Mouse (Mus musculus) forebrain, embryonic 14.5 days (tissue): Measurements from ENCODE around the gene Adrb1. TPM values are rescaled to one million over a fixed set of nuclear protein-coding genes. Genes with fewer than 3 reads are reported as not detected.
A peak's percentile ranks its signal among the peaks of the same experiment; 100 is the strongest.
"Not testable (repeated sequence)": the region's sequence is repeated elsewhere in the genome, so short reads cannot be mapped to it uniquely, and the experiment has no call there.

Source experiments
- ATAC-seq: fragments of 200-750 bp; cut with Nextera tagmentation; 2 replicates; pipeline ENCODE4 v1.8.0; 2017; ENCODE audit warnings: mild to moderate bottlenecking, moderate library complexity
- DNase-seq: peaks from one replicate; pipeline ENCODE4 v3.0.0-alpha.2; 2015; ENCODE audit warnings: low spot score
- H3K27ac ChIP-seq: fragments of 300-500 bp; sonication (generic); 2 replicates; pipeline ENCODE4 v1.5.1; 2014; ENCODE audit warnings: low read depth, mild to moderate bottlenecking, control low read depth, low read length, moderate library complexity
- H3K27me3 ChIP-seq: fragments of 300-500 bp; sonication (generic); replicated peaks from 2 replicates; pipeline ENCODE4 v1.6.1; 2014; ENCODE audit warnings: low read length, control low read depth, mixed read lengths; ENCODE audit not compliant: control insufficient read depth, insufficient read depth
- H3K36me3 ChIP-seq: fragments of 300-500 bp; sonication (generic); 2 replicates; pipeline ENCODE4 v1.6.1; 2014; ENCODE audit warnings: low read length, control low read depth; ENCODE audit not compliant: control insufficient read depth, insufficient read depth
- H3K4me1 ChIP-seq: fragments of 300-500 bp; sonication (generic); 2 replicates; pipeline ENCODE4 v1.6.1; 2014; ENCODE audit warnings: antibody characterized with exemption, low read length, control low read depth; ENCODE audit not compliant: control insufficient read depth, insufficient read depth
- H3K4me2 ChIP-seq: fragments of 300-500 bp; sonication (generic); 2 replicates; pipeline ENCODE4 v1.6.1; 2014; ENCODE audit warnings: mild to moderate bottlenecking, control low read depth, low read length
- H3K4me3 ChIP-seq: fragments of 300-500 bp; sonication (generic); 2 replicates; pipeline ENCODE4 v1.5.1; 2014; ENCODE audit warnings: low read depth, low read length, control low read depth
- H3K9ac ChIP-seq: fragments of 300-500 bp; sonication (generic); 2 replicates; pipeline ENCODE4 v1.6.1; 2014; ENCODE audit warnings: mild to moderate bottlenecking, low read length, control low read depth, moderate library complexity
- H3K9me3 ChIP-seq: fragments of 300-500 bp; sonication (generic); replicated peaks from 2 replicates; pipeline ENCODE4 v1.6.1; 2016; ENCODE audit warnings: low read length, control low read depth, mixed read lengths; ENCODE audit not compliant: control insufficient read depth
- WGBS: fragments of 180-500 bp; shearing (Covaris S2); extraction: QIAGEN DNeasy Blood & Tissue Kit; methylation state at CpG from one replicate; pipeline ENCODE4 v1.1.7; 2014; 5-methylcytosine and 5-hydroxymethylcytosine counted together
- polyA plus RNA-seq: library from polyadenylated mRNA; unstranded; fragments of >200 nt; fragmentation: Nextera tagmentation; extraction: Ambion mirVana; gene quantifications from 2 replicates; pipeline ENCODE4 v1.2.1, GENCODE M21; 2014

Adrb1 gene
- polyA plus RNA-seq, 1 experiment from 2014 or later, result 1.1 TPM

DNA sequence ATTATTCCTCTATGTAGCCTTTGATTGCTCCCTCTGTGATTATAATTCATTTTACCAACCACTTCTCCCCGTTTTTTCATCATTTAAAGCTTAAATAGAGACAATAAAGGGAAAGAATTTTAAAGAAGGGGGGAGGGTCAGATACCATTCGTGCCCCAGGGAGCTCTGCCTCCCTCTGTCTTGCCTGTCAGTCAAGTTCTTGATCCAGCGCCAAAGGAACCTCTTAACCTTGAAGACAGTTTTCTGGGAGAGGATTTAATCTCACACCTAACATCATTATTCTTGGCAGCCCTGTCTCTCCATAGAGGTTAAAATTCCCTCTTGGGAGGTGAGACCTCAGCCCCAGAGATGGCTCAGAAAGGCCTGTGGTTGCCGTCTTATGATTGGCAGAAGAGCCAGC lies 28.7 kb downstream of the Adrb1 start:
- DNase-seq, result peak; percentile 50
- ATAC-seq, result no peak
- no peak overlapping the region for H3K4me3 ChIP-seq
- peaks cover 9% of the 10 kb centered on the region for H3K4me1 ChIP-seq
- no peaks in the 10 kb centered on the region for H3K36me3 ChIP-seq
- no peak overlapping the region for H3K9ac ChIP-seq
- no peaks in the 10 kb centered on the region for H3K27me3 ChIP-seq
- no peak overlapping the region for H3K4me2 ChIP-seq
- 13% methylated on average over 4 of the region's 4 CpGs for WGBS
- H3K27ac ChIP-seq, result no peak overlapping the region
- H3K9me3 ChIP-seq, result no peaks in the 10 kb centered on the region

DNA sequence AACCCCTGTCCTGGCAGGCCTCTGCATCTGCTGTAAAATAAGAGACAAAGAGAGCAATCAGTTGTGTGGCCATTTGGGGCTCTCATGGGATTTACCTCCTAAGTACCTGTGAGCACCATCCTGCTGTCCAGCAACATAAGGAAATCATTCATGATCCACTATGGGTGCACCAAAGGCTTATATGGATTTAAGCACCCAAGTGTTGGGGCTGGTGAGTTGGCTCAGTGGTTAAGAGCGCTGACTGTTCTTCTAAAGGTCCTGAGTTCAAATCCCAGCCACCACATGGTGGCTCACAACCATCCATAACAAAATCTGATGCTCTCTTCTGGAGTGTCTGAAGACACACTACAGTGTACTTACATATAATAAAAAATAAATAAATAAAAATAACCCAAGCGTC lies 32.5 kb downstream of the Adrb1 start:
- H3K4me3 ChIP-seq, H3K4me1 ChIP-seq, DNase-seq, H3K27me3 ChIP-seq, H3K9ac ChIP-seq, H3K27ac ChIP-seq, H3K36me3 ChIP-seq, H3K4me2 ChIP-seq, ATAC-seq, H3K9me3 ChIP-seq: not testable (repeated sequence)
- 99% methylated on average over 2 of the region's 2 CpGs for WGBS

GRCm38 (mm10) chr19:56756412-56756811 lies 34.4 kb downstream of the Adrb1 start:
- ATAC-seq (no peak), DNase-seq (no peak)
- no peak overlapping the region for H3K9ac ChIP-seq
- no peak overlapping the region for H3K4me3 ChIP-seq
- no peaks in the 10 kb centered on the region for H3K4me1 ChIP-seq
- no peak overlapping the region for H3K4me2 ChIP-seq
- no peaks in the 10 kb centered on the region for H3K36me3 ChIP-seq
- H3K9me3 ChIP-seq, result no peaks in the 10 kb centered on the region
- H3K27me3 ChIP-seq, result no peaks in the 10 kb centered on the region
- H3K27ac ChIP-seq, result no peak overlapping the region
- 91% methylated on average over 10 of the region's 10 CpGs for WGBS

GRCm38 (mm10) chr19:56758311-56758710 lies 36.3 kb downstream of the Adrb1 start:
- Histone ChIP-seq H3K4me3 (no peak overlapping the region), H3K4me1 (no peaks in the 10 kb centered on the region), H3K4me2 (no peak overlapping the region), H3K9me3 (no peaks in the 10 kb centered on the region), H3K36me3 (no peaks in the 10 kb centered on the region), H3K27me3 (no peaks in the 10 kb centered on the region), H3K9ac (no peak overlapping the region), H3K27ac (no peak overlapping the region)
- ATAC-seq (no peak), DNase-seq (no peak)
- WGBS, result 87% methylated on average over 2 of the region's 2 CpGs

GRCm38 (mm10) chr19:56759740-56760139 lies 37.7 kb downstream of the Adrb1 start:
- Histone ChIP-seq H3K27me3 (no peaks in the 10 kb centered on the region), H3K9me3 (no peaks in the 10 kb centered on the region), H3K9ac (no peak overlapping the region), H3K4me2 (no peak overlapping the region), H3K36me3 (no peaks in the 10 kb centered on the region), H3K4me3 (no peak overlapping the region), H3K27ac (no peak overlapping the region), H3K4me1 (no peaks in the 10 kb centered on the region)
- ATAC-seq (no peak), DNase-seq (no peak)
- 89% methylated on average over 4 of the region's 4 CpGs for WGBS

DNA sequence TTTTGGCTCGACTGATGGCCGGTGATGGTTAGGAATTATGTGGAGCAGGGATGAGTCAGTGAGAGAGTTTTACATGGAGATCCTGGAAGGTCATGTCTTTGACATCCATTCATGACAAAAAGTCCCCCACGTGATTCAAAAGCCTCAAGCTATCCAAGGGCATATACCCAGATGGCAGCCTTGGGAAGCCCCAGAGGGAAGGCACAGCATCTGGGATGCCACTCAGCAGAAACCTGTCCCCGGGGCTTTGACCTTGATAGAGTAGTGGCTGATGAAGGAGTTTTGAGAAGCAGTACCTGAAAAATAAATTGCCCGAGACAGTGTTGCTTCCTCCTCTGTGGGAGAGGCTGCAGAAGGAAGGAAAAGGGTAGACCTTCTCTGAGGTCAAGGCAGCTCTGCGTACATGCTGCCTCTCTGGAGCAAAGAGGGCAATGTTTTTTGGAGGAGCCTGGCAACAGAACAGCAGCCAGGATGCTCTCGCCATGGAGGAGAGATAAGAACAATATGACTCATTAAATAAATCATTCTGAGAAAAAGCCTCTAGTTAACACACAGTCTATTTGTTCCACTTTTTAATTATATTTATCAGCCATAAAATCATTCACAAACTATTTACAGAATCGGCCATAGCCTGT lies 38.4 kb downstream of the Adrb1 start:
- no peak overlapping the region for H3K4me2 ChIP-seq
- H3K27me3 ChIP-seq, result no peaks in the 10 kb centered on the region
- ATAC-seq, result no peak

GRCm38 (mm10) chr19:56761096-56761495 lies 39.1 kb downstream of the Adrb1 start:
- no peak overlapping the region for H3K9ac ChIP-seq
- ATAC-seq, result no peak
- H3K27me3 ChIP-seq, result no peaks in the 10 kb centered on the region
- no peaks in the 10 kb centered on the region for H3K9me3 ChIP-seq
- H3K4me1 ChIP-seq, result no peaks in the 10 kb centered on the region
- H3K4me2 ChIP-seq, result no peak overlapping the region
- WGBS, result 96% methylated on average over 5 of the region's 5 CpGs
- DNase-seq, result no peak
- H3K36me3 ChIP-seq, result no peaks in the 10 kb centered on the region
- no peak overlapping the region for H3K27ac ChIP-seq
- H3K4me3 ChIP-seq, result no peak overlapping the region

More for the DNA sequence above, 38.4 kb downstream of the Adrb1 start:
- 94% methylated on average over 8 of the region's 8 CpGs for WGBS
- Histone ChIP-seq H3K4me3 (no peak overlapping the region), H3K27ac (no peak overlapping the region), H3K9me3 (no peaks in the 10 kb centered on the region), H3K9ac (no peak overlapping the region), H3K4me1 (no peaks in the 10 kb centered on the region), H3K36me3 (no peaks in the 10 kb centered on the region)
- DNase-seq, result no peak

DNA sequence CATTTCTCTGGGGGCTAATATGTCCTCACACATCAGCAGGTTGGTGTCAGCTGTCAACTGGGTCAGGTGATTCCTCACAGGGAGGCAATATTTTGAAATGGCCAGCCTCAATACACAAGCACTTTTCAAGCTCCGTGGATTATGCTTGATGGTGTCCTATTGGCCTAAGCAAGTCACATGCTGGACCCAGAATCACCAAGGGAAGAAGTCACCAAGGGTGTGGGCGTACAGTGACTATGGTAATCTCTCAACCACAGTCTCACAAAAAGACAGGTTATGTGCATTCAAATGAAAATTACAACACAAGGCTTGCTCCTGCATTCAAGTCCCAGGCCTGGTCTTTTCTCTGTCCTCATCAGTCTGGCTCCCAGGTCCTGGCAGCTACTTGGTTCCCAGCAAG lies 39.7 kb downstream of the Adrb1 start:
- no peaks in the 10 kb centered on the region for H3K36me3 ChIP-seq
- WGBS, result 86% methylated on average over 2 of the region's 2 CpGs
- DNase-seq (no peak), ATAC-seq (no peak)
- no peak overlapping the region for H3K4me3 ChIP-seq
- H3K9ac ChIP-seq, result no peak overlapping the region
- H3K4me2 ChIP-seq, result no peak overlapping the region
- H3K27ac ChIP-seq, result no peak overlapping the region
- H3K27me3 ChIP-seq, result no peaks in the 10 kb centered on the region
- no peaks in the 10 kb centered on the region for H3K9me3 ChIP-seq
- no peaks in the 10 kb centered on the region for H3K4me1 ChIP-seq

DNA sequence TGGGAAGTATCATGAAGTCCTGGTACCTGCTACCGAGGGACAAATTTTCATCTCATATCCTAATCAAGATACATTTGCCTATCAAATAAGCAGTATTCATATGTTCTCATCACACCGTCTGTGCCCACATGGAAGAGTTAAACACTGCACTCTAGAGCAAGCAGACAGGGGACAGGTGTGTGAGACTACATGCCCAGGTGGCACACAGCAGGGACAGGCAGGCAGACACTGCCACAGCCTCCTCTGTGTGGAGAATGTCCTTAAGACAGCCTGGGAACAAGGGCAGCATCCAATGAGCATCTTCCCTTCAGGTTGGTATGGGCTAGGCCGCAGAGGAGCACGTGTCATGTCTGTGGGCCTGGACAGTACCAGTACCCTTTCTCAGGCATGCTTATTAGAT lies 40.7 kb downstream of the Adrb1 start:
- H3K4me1 ChIP-seq, result no peaks in the 10 kb centered on the region
- no peak overlapping the region for H3K4me3 ChIP-seq
- ATAC-seq (no peak), DNase-seq (no peak)
- no peak overlapping the region for H3K27ac ChIP-seq
- 95% methylated on average over 4 of the region's 4 CpGs for WGBS
- no peaks in the 10 kb centered on the region for H3K27me3 ChIP-seq
- H3K4me2 ChIP-seq, result no peak overlapping the region
- no peaks in the 10 kb centered on the region for H3K36me3 ChIP-seq
- no peaks in the 10 kb centered on the region for H3K9me3 ChIP-seq
- H3K9ac ChIP-seq, result no peak overlapping the region
